34 mouse cellular contexts compared by ENCODE assay signal in the genomic region with DNA sequence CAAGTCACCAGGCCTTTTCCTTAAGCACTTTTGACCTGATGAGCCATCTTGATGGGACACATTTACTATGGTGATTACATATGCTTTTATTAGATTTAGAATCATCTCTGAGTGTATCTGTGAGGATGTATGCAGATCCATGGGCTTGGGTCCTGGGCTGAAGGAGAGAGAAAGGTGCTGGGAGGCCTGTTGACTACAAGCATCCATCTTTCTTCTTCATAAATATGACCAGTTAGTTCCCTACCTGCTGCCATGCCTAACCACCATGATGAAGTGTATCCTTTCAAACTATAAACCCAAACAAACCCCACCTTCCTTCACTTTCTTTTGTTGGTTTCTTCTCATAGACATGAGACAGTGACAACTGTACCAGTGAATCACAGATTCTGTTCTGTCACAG.
"Had no signal": no experiment of that assay in that cellular context is flagged by ENCODE, and none has a peak within 500 bp of the region (broad histone marks: within the 10 kb centered on the region; RNA-seq: fewer than 3 reads in every experiment).

No protein-coding gene starts in this region.

- H3K27ac ChIP-seq: heart, embryonic 10.5 days; heart, embryonic 13.5 days; heart, embryonic 15.5 days; hindbrain, embryonic 10.5 days; hindbrain, embryonic 12.5 days; hindbrain, embryonic 13.5 days; hindbrain, embryonic 14.5 days; hindbrain, embryonic 15.5 days; hindbrain, postnatal 0 days; intestine, embryonic 15.5 days; kidney, embryonic 15.5 days; kidney, postnatal 0 days; layer of hippocampus, adult 2 months had no signal

- H3K9ac ChIP-seq: heart, embryonic 12.5 days; heart, embryonic 13.5 days; heart, embryonic 15.5 days; hindbrain, embryonic 12.5 days; hindbrain, embryonic 13.5 days; hindbrain, embryonic 14.5 days; hindbrain, embryonic 15.5 days; intestine, embryonic 15.5 days; kidney, embryonic 15.5 days had no signal

- H3K27me3 ChIP-seq: heart, embryonic 12.5 days; heart, embryonic 13.5 days; heart, embryonic 15.5 days; hindbrain, embryonic 12.5 days; hindbrain, embryonic 13.5 days; hindbrain, embryonic 15.5 days; intestine, embryonic 15.5 days; kidney, embryonic 15.5 days had no signal

- H3K4me3 ChIP-seq: heart, embryonic 10.5 days; heart, embryonic 12.5 days; heart, embryonic 13.5 days; heart, embryonic 15.5 days; hindbrain, embryonic 10.5 days; hindbrain, embryonic 12.5 days; hindbrain, embryonic 13.5 days; hindbrain, embryonic 15.5 days; intestine, embryonic 15.5 days; kidney, embryonic 15.5 days; layer of hippocampus, adult 2 months had no signal

- H3K4me2 ChIP-seq: heart, embryonic 11.5 days; heart, embryonic 12.5 days; heart, embryonic 13.5 days; heart, embryonic 15.5 days; hindbrain, embryonic 12.5 days; hindbrain, embryonic 13.5 days; hindbrain, embryonic 14.5 days; hindbrain, embryonic 15.5 days; intestine, embryonic 15.5 days; kidney, embryonic 15.5 days had no signal

- ATAC-seq: hindbrain, embryonic 16.5 days; hindbrain, postnatal 0 days; inflammation-experienced regulatory T-cells, adult 6 months; intestine, embryonic 15.5 days; intestine, embryonic 16.5 days; intestine, postnatal 0 days had no signal

- H3K36me3 ChIP-seq: heart, embryonic 10.5 days; heart, embryonic 12.5 days; heart, embryonic 13.5 days; heart, embryonic 15.5 days; hindbrain, embryonic 10.5 days; hindbrain, embryonic 12.5 days; hindbrain, embryonic 13.5 days; hindbrain, embryonic 15.5 days; intestine, embryonic 15.5 days; kidney, embryonic 15.5 days had no signal

- H3K4me1 ChIP-seq: heart, embryonic 10.5 days; heart, embryonic 12.5 days; heart, embryonic 15.5 days; hindbrain, embryonic 10.5 days; hindbrain, embryonic 12.5 days; hindbrain, embryonic 13.5 days; hindbrain, embryonic 15.5 days; intestine, embryonic 15.5 days; kidney, embryonic 15.5 days had no signal

- DNase-seq: heart, postnatal 10 days; heart, postnatal 36 days; heart, postnatal 4 days; kidney, adult 11 months; kidney, adult 18-20 months; kidney, adult 2 months; kidney, adult 8-10 months; kidney, adult 9 months; kidney, postnatal 10 days; kidney, postnatal 14 days; kidney, postnatal 25 days; kidney, postnatal 36 days; kidney, postnatal 4 days; layer of hippocampus, adult 9-11 months; layer of hippocampus, postnatal 36 days had no signal

- H3K9me3 ChIP-seq: heart, embryonic 10.5 days; heart, embryonic 12.5 days; heart, embryonic 13.5 days; heart, embryonic 15.5 days; hindbrain, embryonic 10.5 days; hindbrain, embryonic 12.5 days; hindbrain, embryonic 13.5 days; hindbrain, embryonic 15.5 days; intestine, embryonic 15.5 days; kidney, embryonic 15.5 days had no signal
